Mouse (Mus musculus): ENCODE measurements around the gene Cpm. TPM values are rescaled to one million over a fixed set of nuclear protein-coding genes. Genes with fewer than 3 reads are reported as not detected.

Cpm gene
- total and polyA plus RNA-seq, 3 experiments: 0.04 to 0.31 (median 0.17) TPM

DNA sequence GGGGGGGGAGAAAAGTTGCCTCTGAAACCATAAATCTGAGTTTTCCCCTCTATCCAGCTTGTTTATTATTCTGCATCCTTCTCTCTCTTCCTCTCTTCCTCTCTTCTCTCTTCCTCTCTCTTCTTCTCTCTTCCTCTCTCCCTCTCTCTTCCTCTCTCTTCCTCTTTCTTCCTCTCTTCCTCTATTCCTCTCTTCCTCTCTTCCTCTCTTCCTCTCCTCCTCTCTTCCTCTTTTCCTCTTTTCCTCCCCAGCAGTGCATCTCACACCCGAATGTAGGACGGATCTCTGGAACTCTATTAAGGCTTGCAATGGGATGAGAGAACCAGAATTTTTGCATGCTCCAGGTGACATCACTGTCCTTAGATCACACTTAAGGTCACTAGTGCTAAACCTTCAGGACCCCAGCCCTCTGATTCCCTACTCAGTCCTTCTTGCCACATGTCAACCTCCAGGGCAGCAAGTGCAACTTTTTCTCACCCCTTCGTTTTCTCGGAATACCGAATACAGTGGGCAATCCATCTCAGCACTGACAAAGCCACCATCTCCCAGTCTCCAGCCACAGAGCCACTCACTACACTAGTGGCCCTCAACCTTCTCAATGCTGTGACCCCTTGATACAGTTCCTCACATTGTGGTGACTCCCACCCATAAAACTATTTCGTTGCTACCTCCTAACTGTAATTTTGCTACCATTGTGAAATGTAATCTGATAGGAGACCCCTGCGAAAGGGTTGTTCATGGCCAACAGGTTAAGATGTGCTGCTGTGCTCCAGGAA is 2.3 kb upstream of the Cpm start (continued):
- no peak for TF ChIP-seq ELF1 (IDR thresholded peaks at IDR 0.05; ENCODE audit: low read depth, low read length)

DNA sequence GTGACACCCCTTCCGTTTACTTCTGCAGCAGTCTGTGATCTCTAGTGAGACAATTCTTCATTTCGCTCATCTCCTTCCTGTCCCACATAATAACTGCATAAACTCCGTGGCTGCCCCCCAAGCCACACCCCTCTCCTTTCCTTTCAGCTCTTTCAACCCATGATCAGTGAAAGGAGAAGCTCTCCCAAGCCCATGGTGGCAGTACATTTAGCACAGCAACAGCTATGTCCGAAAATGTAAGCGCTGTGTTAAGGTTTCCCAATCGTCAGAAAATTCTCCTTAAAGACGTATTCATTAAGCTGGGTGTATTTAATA is 1.7 kb upstream of the Cpm start:
- dilution Hi-C loops (cut with MboI; ENCODE audit: extremely low pct_ligation_motif_present, extremely low pct_unique_long_range_greater_than_20kb, low sequenced_read_pairs): no loop called here
- no peaks in the 10 kb centered on the region for H3K9me3 ChIP-seq (replicated peaks; ENCODE audit: low read length)

DNA sequence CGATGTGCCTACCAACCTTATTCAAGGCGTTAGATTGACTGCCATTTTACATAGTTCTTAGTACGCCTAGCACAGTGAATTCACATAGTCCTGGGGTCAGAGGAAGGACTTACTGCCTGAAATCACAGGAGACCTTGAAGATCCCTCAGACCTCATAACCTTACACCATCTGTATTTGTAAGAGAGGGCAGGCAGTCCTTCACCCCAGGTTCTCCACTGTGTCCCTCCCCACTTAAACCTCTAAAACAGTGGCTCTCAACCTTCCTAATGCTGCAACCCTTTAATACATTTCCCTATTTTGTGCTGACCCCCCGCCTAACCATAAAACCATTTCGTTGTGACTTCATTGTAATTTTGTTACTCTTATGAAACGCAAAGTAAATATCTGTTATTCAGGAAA is 1.4 kb upstream of the Cpm start:
- in situ Hi-C loops (cut with MboI; ENCODE audit: low pct_ligation_motif_present, low pct_unique_long_range_greater_than_20kb, low sequenced_read_pairs): no loop called here
- H3K27ac ChIP-seq (ENCODE audit: insufficient read depth, low read depth): no peak overlapping the region

More for the DNA sequence above, 1.7 kb upstream of the Cpm start:
- H3K4me1 ChIP-seq (ENCODE audit: control insufficient read depth in 1 of 2, insufficient read depth in 2 of 2): peaks cover 10 to 18% of the 10 kb centered on the region in 2 experiments
- H3K27ac ChIP-seq (ENCODE audit: insufficient read depth, low read depth): no peak overlapping the region
- H3K4me2 ChIP-seq (ENCODE audit: insufficient read depth, low read depth, poor library complexity, severe bottlenecking): no peak overlapping the region
- in situ Hi-C loops (cut with MboI; ENCODE audit: low pct_ligation_motif_present, low pct_unique_long_range_greater_than_20kb, low sequenced_read_pairs): no loop called here
- TF ChIP-seq BHLHE40 (IDR thresholded peaks at IDR 0.05; ENCODE audit: low read depth, low read length): no peak
- TF ChIP-seq RCOR1 (conservative IDR thresholded peaks at IDR 0.05; ENCODE audit: low read depth, low read length): no peak
- TF ChIP-seq E2F4 (IDR thresholded peaks at IDR 0.05; ENCODE audit: insufficient replicate concordance, low read depth, low read length): no peak
- TF ChIP-seq RAD21 (IDR thresholded peaks at IDR 0.05; ENCODE audit: low read depth, low read length): no peak
- no peak for TF ChIP-seq ZMIZ1 (IDR thresholded peaks at IDR 0.05; ENCODE audit: low read depth, low read length)
- TF ChIP-seq MEF2A (IDR thresholded peaks at IDR 0.05; ENCODE audit: borderline replicate concordance, low read depth, low read length): no peak
- TF ChIP-seq TBP (conservative IDR thresholded peaks at IDR 0.05; ENCODE audit: low read depth, low read length): no peak
- H3K36me3 ChIP-seq (replicated peaks in 1 of 2; ENCODE audit: control insufficient read depth in 1 of 2, insufficient read depth in 1 of 2, low read length in 1 of 2): no peaks in the 10 kb centered on the region
- H3K9ac ChIP-seq (ENCODE audit: insufficient read depth, low read depth): no peak overlapping the region
- H3K27me3 ChIP-seq (replicated peaks): peaks cover 41% of the 10 kb centered on the region
- no peak for DNase-seq (ENCODE audit: extremely low read depth)
- no peaks in the 10 kb centered on the region for H3K79me2 ChIP-seq (replicated peaks; ENCODE audit: control insufficient read depth, extremely low read depth, insufficient read depth, poor library complexity, severe bottlenecking)
- no peak overlapping the region for H3K4me3 ChIP-seq (replicated peaks in 1 of 3; ENCODE audit: low read depth in 2 of 3, low read length in 2 of 3, poor library complexity in 1 of 3)

More for the DNA sequence above, 1.4 kb upstream of the Cpm start:
- Histone ChIP-seq H3K36me3 (replicated peaks in 1 of 2; ENCODE audit: control insufficient read depth in 1 of 2, insufficient read depth in 1 of 2, low read length in 1 of 2) (no peaks in the 10 kb centered on the region), H3K4me3 (replicated peaks in 1 of 3; ENCODE audit: low read depth in 2 of 3, low read length in 2 of 3, poor library complexity in 1 of 3) (no peak overlapping the region), H3K79me2 (replicated peaks; ENCODE audit: control insufficient read depth, extremely low read depth, insufficient read depth, poor library complexity, severe bottlenecking) (no peaks in the 10 kb centered on the region), H3K4me2 (ENCODE audit: insufficient read depth, low read depth, poor library complexity, severe bottlenecking) (no peak overlapping the region), H3K9ac (ENCODE audit: insufficient read depth, low read depth) (no peak overlapping the region), H3K27me3 (replicated peaks) (peaks cover 41% of the 10 kb centered on the region), H3K9me3 (replicated peaks; ENCODE audit: low read length) (no peaks in the 10 kb centered on the region), H3K4me1 (ENCODE audit: control insufficient read depth in 1 of 2, insufficient read depth in 2 of 2) (peaks cover 10 to 18% of the 10 kb centered on the region in 2 experiments)
- DNase-seq (ENCODE audit: extremely low read depth): no peak
- dilution Hi-C loops (cut with MboI; ENCODE audit: extremely low pct_ligation_motif_present, extremely low pct_unique_long_range_greater_than_20kb, low sequenced_read_pairs): no loop called here
- no peak for TF ChIP-seq RAD21 (IDR thresholded peaks at IDR 0.05; ENCODE audit: low read depth, low read length)
- TF ChIP-seq ETS1 (conservative IDR thresholded peaks at IDR 0.05; ENCODE audit: low read depth, low read length): no peak
